Mouse (Mus musculus): ENCODE data around the gene Gdpd2. TPM values are rescaled to one million over a fixed set of nuclear protein-coding genes. Genes with fewer than 3 reads are reported as not detected.

Gene Gdpd2
- 31.8 and 41.1 TPM in 2 replicates for polyA plus RNA-seq (2015; fragmentation: Nextera tagmentation; extraction: Ambion mirVana)

DNA sequence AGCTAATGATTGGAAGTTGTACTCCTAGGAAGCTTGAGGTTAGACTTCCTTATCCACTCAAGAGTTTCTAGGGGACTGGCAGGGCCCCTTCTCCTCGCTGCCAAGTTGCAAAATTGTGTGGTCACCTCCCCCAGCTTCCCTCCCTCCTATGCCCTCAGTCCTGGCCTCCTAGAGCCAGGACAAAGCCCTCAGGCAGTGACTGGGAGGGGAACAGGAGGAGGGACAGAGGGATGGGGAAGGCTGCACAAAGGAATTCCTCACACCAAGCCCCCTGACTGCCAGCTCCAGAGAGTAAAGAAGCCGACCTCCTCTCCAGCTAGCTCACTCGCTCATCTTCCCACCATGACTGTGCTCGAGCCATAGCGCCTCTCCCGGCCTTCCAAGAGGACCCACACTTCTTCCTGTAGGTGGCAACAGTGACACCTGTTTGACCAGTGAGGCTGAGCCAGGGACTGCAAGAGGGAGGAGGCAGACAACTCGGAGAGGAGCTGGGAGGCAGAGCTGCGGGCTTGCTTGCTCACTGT lies at the start of gene Gdpd2:
Gene Gdpd2 (plus strand): TSS at position 209 of the 524 bp plus-strand sequence.

DNA sequence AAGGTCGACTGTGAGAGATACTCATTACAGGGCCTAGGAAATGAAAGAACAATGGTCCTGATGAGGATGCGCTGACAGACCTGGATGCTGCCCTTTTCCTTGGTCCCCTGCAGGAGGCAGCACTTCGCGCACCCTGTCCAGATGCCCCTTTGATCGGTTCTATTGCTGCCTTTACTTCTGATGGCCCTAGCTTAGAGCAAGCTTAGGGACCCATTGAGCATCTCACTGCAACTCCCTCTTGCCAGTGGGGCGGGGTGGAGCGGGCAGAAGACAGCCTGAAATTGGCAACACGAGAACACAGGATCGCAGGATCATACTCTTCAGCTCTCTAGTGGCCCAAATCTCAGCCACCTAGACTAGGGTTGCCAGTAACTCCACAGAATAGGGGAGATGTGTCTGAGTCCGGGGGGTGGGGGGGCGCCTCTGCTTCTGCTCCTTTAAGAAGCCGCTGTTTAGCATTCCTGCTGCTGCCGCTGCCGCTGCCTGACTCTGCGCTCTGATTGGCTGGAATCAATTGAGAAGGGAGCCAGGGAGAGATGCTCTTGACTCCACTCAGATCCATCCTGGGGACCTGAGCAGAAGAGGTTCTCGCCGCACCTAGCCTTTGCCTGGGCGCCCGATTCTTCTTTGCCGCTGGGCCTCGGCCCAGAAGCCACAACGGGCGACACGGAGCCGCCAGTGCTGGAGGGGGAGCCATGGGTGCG lies 37.7 kb downstream of the Gdpd2 start, which contains the start of gene Dlg3:
Gene Dlg3 (plus strand): TSS at position 542 of the 704 bp plus-strand sequence.

Other genes starting within 250 kb of the Gdpd2 start
- 30.3 and 31.7 TPM in 2 replicates for gene Igbp1, start 235.6 kb upstream of the Gdpd2 start, polyA plus RNA-seq (2015; fragmentation: Nextera tagmentation; extraction: Ambion mirVana)
- not detected in 2 replicates for gene Dgat2l6, start 205.0 kb upstream of the Gdpd2 start, polyA plus RNA-seq (2015; fragmentation: Nextera tagmentation; extraction: Ambion mirVana)
- gene Awat1, start 157.6 kb upstream of the Gdpd2 start, polyA plus RNA-seq (2015; fragmentation: Nextera tagmentation; extraction: Ambion mirVana) = not detected in 2 replicates
- not detected in 2 replicates for gene P2ry4, start 135.0 kb upstream of the Gdpd2 start, polyA plus RNA-seq (2015; fragmentation: Nextera tagmentation; extraction: Ambion mirVana)
- not detected in 2 replicates for gene Arr3, start 124.4 kb upstream of the Gdpd2 start, polyA plus RNA-seq (2015; fragmentation: Nextera tagmentation; extraction: Ambion mirVana)
- 1.3 and 2.4 TPM in 2 replicates for gene Kif4, start 104.1 kb upstream of the Gdpd2 start, polyA plus RNA-seq (2015; fragmentation: Nextera tagmentation; extraction: Ambion mirVana)
- 75.9 and 78.0 TPM in 2 replicates for gene Pdzd11, start 103.3 kb upstream of the Gdpd2 start, polyA plus RNA-seq (2015; fragmentation: Nextera tagmentation; extraction: Ambion mirVana)
- 3.8 and 6.7 TPM in 2 replicates for gene Dlg3, start 37.8 kb downstream of the Gdpd2 start, polyA plus RNA-seq (2015; fragmentation: Nextera tagmentation; extraction: Ambion mirVana)

All from neural tube, postnatal 0 days (tissue).